Mouse (Mus musculus): ENCODE measurements around the gene Hmox1. TPM values are rescaled to one million over a fixed set of nuclear protein-coding genes. Genes with fewer than 3 reads are reported as not detected.

Gene Hmox1
- 8.6 and 10.9 TPM in 2 replicates for polyA plus RNA-seq (2012; rRNA removed)

- H3K4me1 ChIP-seq (ENCODE audit: control insufficient read depth, insufficient read depth, low read length), result peaks cover 11% of the 10 kb centered on the region
- peak within 1 kb of the TSS; percentile 86 for H3K27ac ChIP-seq (ENCODE audit: control insufficient read depth, insufficient read depth, low read depth, low read length)
- TF ChIP-seq CTCF (IDR thresholded peaks at IDR 0.05; ENCODE audit: control insufficient read depth, insufficient read depth, insufficient replicate concordance, low read depth, low read length) (no peak), POLR2A (IDR thresholded peaks at IDR 0.05; ENCODE audit: control insufficient read depth, low read depth, low read length) (peak; percentile 44; the same call in 1 of the 2 replicates)
- H3K36me3 ChIP-seq (ENCODE audit: control insufficient read depth, insufficient read depth, low read length), result no peaks in the 10 kb centered on the region
- no peaks in the 10 kb centered on the region for H3K27me3 ChIP-seq (ENCODE audit: control insufficient read depth, insufficient read depth, low read length)
- peak within 1 kb of the TSS; percentile 87 for H3K4me3 ChIP-seq (ENCODE audit: control insufficient read depth, low read depth, low read length)
These were observed at the start of gene Hmox1 for GRCm38 (mm10) chr8:75093399-75094156. Gene Hmox1 (plus strand): TSS chr8:75093621.

GRCm38 (mm10) chr8:75046303-75046702 lies 47.1 kb upstream of the Hmox1 start:
- H3K4me3 ChIP-seq (ENCODE audit: control insufficient read depth, low read depth, low read length), result no peak overlapping the region
- no peaks in the 10 kb centered on the region for H3K27me3 ChIP-seq (ENCODE audit: control insufficient read depth, insufficient read depth, low read length)
- H3K4me1 ChIP-seq (ENCODE audit: control insufficient read depth, insufficient read depth, low read length), result no peaks in the 10 kb centered on the region
- TF ChIP-seq POLR2A (IDR thresholded peaks at IDR 0.05; ENCODE audit: control insufficient read depth, low read depth, low read length) (no peak), CTCF (IDR thresholded peaks at IDR 0.05; ENCODE audit: control insufficient read depth, insufficient read depth, insufficient replicate concordance, low read depth, low read length) (no peak)
- no peak overlapping the region for H3K27ac ChIP-seq (ENCODE audit: control insufficient read depth, insufficient read depth, low read depth, low read length)
- H3K36me3 ChIP-seq (ENCODE audit: control insufficient read depth, insufficient read depth, low read length), result no peaks in the 10 kb centered on the region; the same call in 1 of the 2 replicates

- no peak for TF ChIP-seq CTCF (IDR thresholded peaks at IDR 0.05; ENCODE audit: control insufficient read depth, insufficient read depth, insufficient replicate concordance, low read depth, low read length)
- TF ChIP-seq POLR2A (IDR thresholded peaks at IDR 0.05; ENCODE audit: control insufficient read depth, low read depth, low read length), result no peak
- Histone ChIP-seq H3K27me3 (ENCODE audit: control insufficient read depth, insufficient read depth, low read length) (no peaks in the 10 kb centered on the region), H3K27ac (ENCODE audit: control insufficient read depth, insufficient read depth, low read depth, low read length) (no peak overlapping the region), H3K4me3 (ENCODE audit: control insufficient read depth, low read depth, low read length) (no peak overlapping the region), H3K4me1 (ENCODE audit: control insufficient read depth, insufficient read depth, low read length) (no peaks in the 10 kb centered on the region), H3K36me3 (ENCODE audit: control insufficient read depth, insufficient read depth, low read length) (no peaks in the 10 kb centered on the region; the same call in 1 of the 2 replicates)
These were observed 45.6 kb upstream of the Hmox1 start for GRCm38 (mm10) chr8:75047784-75048183.

- Histone ChIP-seq H3K4me1 (ENCODE audit: control insufficient read depth, insufficient read depth, low read length) (no peaks in the 10 kb centered on the region), H3K27ac (ENCODE audit: control insufficient read depth, insufficient read depth, low read depth, low read length) (no peak overlapping the region), H3K4me3 (ENCODE audit: control insufficient read depth, low read depth, low read length) (no peak overlapping the region), H3K36me3 (ENCODE audit: control insufficient read depth, insufficient read depth, low read length) (no peaks in the 10 kb centered on the region; the same call in none of the 2 replicates), H3K27me3 (ENCODE audit: control insufficient read depth, insufficient read depth, low read length) (no peaks in the 10 kb centered on the region)
- TF ChIP-seq CTCF (IDR thresholded peaks at IDR 0.05; ENCODE audit: control insufficient read depth, insufficient read depth, insufficient replicate concordance, low read depth, low read length), result no peak
- TF ChIP-seq POLR2A (IDR thresholded peaks at IDR 0.05; ENCODE audit: control insufficient read depth, low read depth, low read length), result no peak
These were observed 40.1 kb upstream of the Hmox1 start for GRCm38 (mm10) chr8:75053342-75053741.

GRCm38 (mm10) chr8:75055673-75056072 lies 37.7 kb upstream of the Hmox1 start:
- Histone ChIP-seq H3K27ac (ENCODE audit: control insufficient read depth, insufficient read depth, low read depth, low read length) (no peak overlapping the region), H3K27me3 (ENCODE audit: control insufficient read depth, insufficient read depth, low read length) (no peaks in the 10 kb centered on the region), H3K36me3 (ENCODE audit: control insufficient read depth, insufficient read depth, low read length) (peaks cover 1% of the 10 kb centered on the region), H3K4me1 (ENCODE audit: control insufficient read depth, insufficient read depth, low read length) (no peaks in the 10 kb centered on the region), H3K4me3 (ENCODE audit: control insufficient read depth, low read depth, low read length) (no peak overlapping the region)
- no peak for TF ChIP-seq CTCF (IDR thresholded peaks at IDR 0.05; ENCODE audit: control insufficient read depth, insufficient read depth, insufficient replicate concordance, low read depth, low read length)
- TF ChIP-seq POLR2A (IDR thresholded peaks at IDR 0.05; ENCODE audit: control insufficient read depth, low read depth, low read length), result no peak

- no peak for TF ChIP-seq CTCF (IDR thresholded peaks at IDR 0.05; ENCODE audit: control insufficient read depth, insufficient read depth, insufficient replicate concordance, low read depth, low read length)
- TF ChIP-seq POLR2A (IDR thresholded peaks at IDR 0.05; ENCODE audit: control insufficient read depth, low read depth, low read length), result no peak
- H3K4me3 ChIP-seq (ENCODE audit: control insufficient read depth, low read depth, low read length), result no peak overlapping the region
- H3K36me3 ChIP-seq (ENCODE audit: control insufficient read depth, insufficient read depth, low read length), result peaks cover 1% of the 10 kb centered on the region
- no peaks in the 10 kb centered on the region for H3K4me1 ChIP-seq (ENCODE audit: control insufficient read depth, insufficient read depth, low read length)
- no peak overlapping the region for H3K27ac ChIP-seq (ENCODE audit: control insufficient read depth, insufficient read depth, low read depth, low read length)
- no peaks in the 10 kb centered on the region for H3K27me3 ChIP-seq (ENCODE audit: control insufficient read depth, insufficient read depth, low read length)
These were observed 33.4 kb upstream of the Hmox1 start for GRCm38 (mm10) chr8:75060022-75060421.

GRCm38 (mm10) chr8:75060815-75061214 lies 32.6 kb upstream of the Hmox1 start:
- Histone ChIP-seq H3K27ac (ENCODE audit: control insufficient read depth, insufficient read depth, low read depth, low read length) (no peak overlapping the region), H3K4me1 (ENCODE audit: control insufficient read depth, insufficient read depth, low read length) (no peaks in the 10 kb centered on the region), H3K36me3 (ENCODE audit: control insufficient read depth, insufficient read depth, low read length) (peaks cover 1% of the 10 kb centered on the region), H3K27me3 (ENCODE audit: control insufficient read depth, insufficient read depth, low read length) (no peaks in the 10 kb centered on the region), H3K4me3 (ENCODE audit: control insufficient read depth, low read depth, low read length) (no peak overlapping the region)
- TF ChIP-seq CTCF (IDR thresholded peaks at IDR 0.05; ENCODE audit: control insufficient read depth, insufficient read depth, insufficient replicate concordance, low read depth, low read length) (no peak), POLR2A (IDR thresholded peaks at IDR 0.05; ENCODE audit: control insufficient read depth, low read depth, low read length) (no peak)
